Mouse (Mus musculus): ENCODE results near the gene Ttc33.

- TF ChIP-seq CTCF (IDR thresholded peaks at IDR 0.05; ENCODE audit: low read depth, low read length) (no peak), GATA1 (IDR thresholded peaks at IDR 0.05; ENCODE audit: borderline replicate concordance, low read length) (no peak), POLR2AphosphoS5 (IDR thresholded peaks at IDR 0.05; ENCODE audit: insufficient replicate concordance, low read depth, low read length) (no peak)
These were observed 9.6 kb downstream of the Ttc33 start for GRCm38 (mm10) chr15:5194931-5195330.
